Mouse (Mus musculus) mouse embryonic stem cell (cell line): ENCODE data around the gene Rsc1a1.

Experiments used
- in situ Hi-C, 2 experiments: fragments of 300-500 bp; cut with MboI; formaldehyde crosslinking; loops; 1 replicate in 1 of 2; 3 replicates in 1 of 2; pipeline ENCODE4 v1.14.3; 2019 to 2020; ENCODE audit warnings: low sequenced_read_pairs in 2 of 2, low pct_unique_long_range_greater_than_20kb in 1 of 2, mixed read lengths in 1 of 2; ENCODE audit not compliant: unreplicated experiment in 1 of 2

The Rsc1a1 gene

GRCm38 (mm10) chr4:141660884-141661283 is 24.5 kb downstream of the Rsc1a1 start:
- in situ Hi-C loops = no loop called here

- in situ Hi-C loops = no loop called here
Measured at GRCm38 (mm10) chr4:141659739-141660138, 25.7 kb downstream of the Rsc1a1 start.

GRCm38 (mm10) chr4:141658846-141659484 is 26.4 kb downstream of the Rsc1a1 start:
- in situ Hi-C loops = no loop called here

GRCm38 (mm10) chr4:141656932-141657331 is 28.5 kb downstream of the Rsc1a1 start:
- in situ Hi-C loops = no loop called here

GRCm38 (mm10) chr4:141655908-141656608 is 29.3 kb downstream of the Rsc1a1 start:
- in situ Hi-C loops = no loop called here

- in situ Hi-C loops = no loop called here
Measured at GRCm38 (mm10) chr4:141654509-141654908, 30.9 kb downstream of the Rsc1a1 start.

GRCm38 (mm10) chr4:141653813-141654212 is 31.6 kb downstream of the Rsc1a1 start:
- in situ Hi-C loops = no loop called here

GRCm38 (mm10) chr4:141653044-141653443 is 32.4 kb downstream of the Rsc1a1 start:
- in situ Hi-C loops = no loop called here

GRCm38 (mm10) chr4:141651944-141652343 is 33.5 kb downstream of the Rsc1a1 start:
- in situ Hi-C loops = no loop called here

- in situ Hi-C loops = no loop called here
Measured at GRCm38 (mm10) chr4:141651286-141651685, 34.1 kb downstream of the Rsc1a1 start.

- in situ Hi-C loops = no loop called here
Measured at GRCm38 (mm10) chr4:141649244-141649643, 36.2 kb downstream of the Rsc1a1 start.

- in situ Hi-C loops = no loop called here
Measured at GRCm38 (mm10) chr4:141648262-141648661, 37.1 kb downstream of the Rsc1a1 start.

GRCm38 (mm10) chr4:141647187-141647586 is 38.2 kb downstream of the Rsc1a1 start:
- in situ Hi-C loops = no loop called here

GRCm38 (mm10) chr4:141645988-141646387 is 39.4 kb downstream of the Rsc1a1 start:
- in situ Hi-C loops = no loop called here

- in situ Hi-C loops = no loop called here
Measured at GRCm38 (mm10) chr4:141643118-141643855, 42.1 kb downstream of the Rsc1a1 start.

GRCm38 (mm10) chr4:141641961-141642811 is 43.2 kb downstream of the Rsc1a1 start:
- in situ Hi-C loops = no loop called here

- in situ Hi-C loops = no loop called here
Measured at GRCm38 (mm10) chr4:141641353-141641771, 44.0 kb downstream of the Rsc1a1 start.

GRCm38 (mm10) chr4:141639474-141639873 is 45.9 kb downstream of the Rsc1a1 start:
- in situ Hi-C loops = no loop called here

GRCm38 (mm10) chr4:141636693-141637092 is 48.7 kb downstream of the Rsc1a1 start:
- in situ Hi-C loops = no loop called here
